Mouse (Mus musculus): ENCODE measurements around the gene Rbm12.

DNA sequence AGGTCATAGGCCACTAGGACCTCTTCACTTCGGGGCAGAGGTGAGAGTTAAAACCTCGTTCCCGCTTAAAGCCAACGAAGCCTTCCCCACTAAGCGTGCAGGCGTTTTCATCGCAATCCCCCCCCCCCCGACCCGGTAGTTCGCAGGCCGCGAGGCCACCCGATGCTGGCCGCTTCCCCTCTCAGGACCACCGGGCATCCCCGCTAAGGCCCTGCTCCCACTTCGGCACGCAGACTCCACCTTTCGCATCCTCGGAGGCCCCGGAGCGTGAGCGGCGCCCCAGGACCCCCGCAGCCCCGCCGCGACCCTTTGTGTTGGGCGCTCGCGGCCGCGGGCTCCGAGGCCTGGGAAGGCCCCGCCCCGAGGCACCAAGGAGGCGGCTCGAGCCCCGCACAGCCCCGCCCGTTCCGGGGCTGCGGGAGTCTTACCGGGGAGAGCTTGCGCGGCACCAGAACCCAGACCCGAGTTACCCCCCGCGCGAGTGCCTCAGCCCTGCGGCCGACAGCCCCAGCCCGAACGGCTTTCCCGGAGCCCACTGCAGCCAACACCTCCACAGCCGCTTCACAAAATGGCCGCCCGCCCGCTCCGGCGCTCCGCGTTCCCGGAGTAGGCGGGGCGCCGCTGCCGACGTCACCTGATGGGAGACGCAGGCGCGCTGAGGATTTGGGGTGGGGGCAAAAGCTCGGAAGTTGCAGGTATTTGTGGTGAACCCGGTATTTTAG lies at the start of gene Rbm12, which contains the start of gene Cpne1:
- TF ChIP-seq CTCF (IDR thresholded peaks at IDR 0.05; ENCODE audit: low read depth, low read length): no peak
- TF ChIP-seq GATA1 (IDR thresholded peaks at IDR 0.05; ENCODE audit: borderline replicate concordance, low read length): no peak
- no peak for TF ChIP-seq POLR2AphosphoS5 (IDR thresholded peaks at IDR 0.05; ENCODE audit: insufficient replicate concordance, low read depth, low read length)
- TF ChIP-seq TAL1 (conservative IDR thresholded peaks at IDR 0.05; ENCODE audit: low read depth, low read length): no peak
- no peak for TF ChIP-seq GATA2 (IDR thresholded peaks at IDR 0.05; ENCODE audit: borderline replicate concordance, low read depth, low read length)
